Mouse (Mus musculus): ENCODE data around the gene Iqck.

- TF ChIP-seq UBTF (IDR thresholded peaks at IDR 0.05; ENCODE audit: low read depth, low read length) (no peak), MXI1 (IDR thresholded peaks at IDR 0.05; ENCODE audit: low read depth, low read length) (no peak), CTCF (conservative IDR thresholded peaks at IDR 0.05 in 1 of 2, IDR thresholded peaks at IDR 0.05 in 1 of 2; ENCODE audit: low read depth in 2 of 2, low read length in 2 of 2) (no peak), USF1 (IDR thresholded peaks at IDR 0.05; ENCODE audit: low read depth, low read length) (no peak), POLR2A (IDR thresholded peaks at IDR 0.05; ENCODE audit: low read depth, low read length) (no peak), IRF4 (IDR thresholded peaks at IDR 0.05; ENCODE audit: low read depth, low read length) (no peak)
Observed at GRCm38 (mm10) chr7:118927279-118927678, 71.7 kb downstream of the Iqck start.
